Mouse (Mus musculus) stomach, postnatal 0 days (tissue): ENCODE measurements at regions not wholly inside any gene's neighbourhood (a gene's known extent, or its start where the extent isn't known, plus 50 kb on each side); places are given as distances from the start of the nearest gene placed in this dataset.

ENCODE experiments used
- CTCF ChIP-seq: IDR thresholded peaks from 2 replicates; pipeline ENCODE4 v1.5.1; 2016; ENCODE audit warnings: antibody characterized with exemption, low read depth, mild to moderate bottlenecking, moderate library complexity
- EP300 ChIP-seq: optimal IDR thresholded peaks from 2 replicates; pipeline ENCODE3; 2016; ENCODE audit warnings: antibody characterized with exemption

DNA sequence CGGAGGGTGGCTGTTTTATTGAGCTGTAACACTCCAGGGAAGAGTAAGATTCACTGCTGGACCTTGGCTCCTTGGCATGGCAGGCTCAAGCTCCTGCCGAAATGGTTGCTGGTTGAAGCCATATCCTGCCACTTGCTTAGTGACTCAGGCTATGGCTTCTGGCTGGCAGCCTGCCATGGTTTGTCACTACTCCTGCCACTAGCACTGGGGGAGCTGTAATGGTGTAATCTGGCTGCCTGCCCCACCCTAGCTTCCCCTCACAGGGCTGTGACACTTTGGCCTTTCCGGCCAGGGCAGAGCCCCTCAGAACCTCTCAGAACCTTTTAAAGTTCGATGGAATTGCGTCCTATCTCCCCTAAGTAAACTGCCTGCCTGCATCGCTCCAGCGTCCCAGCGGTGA lies 424.9 kb downstream of the Prim2 start:
- no peak for TF ChIP-seq CTCF
- no peak for TF ChIP-seq EP300
